ENCODE assay signal across 8 mouse cellular contexts in the genomic region with DNA sequence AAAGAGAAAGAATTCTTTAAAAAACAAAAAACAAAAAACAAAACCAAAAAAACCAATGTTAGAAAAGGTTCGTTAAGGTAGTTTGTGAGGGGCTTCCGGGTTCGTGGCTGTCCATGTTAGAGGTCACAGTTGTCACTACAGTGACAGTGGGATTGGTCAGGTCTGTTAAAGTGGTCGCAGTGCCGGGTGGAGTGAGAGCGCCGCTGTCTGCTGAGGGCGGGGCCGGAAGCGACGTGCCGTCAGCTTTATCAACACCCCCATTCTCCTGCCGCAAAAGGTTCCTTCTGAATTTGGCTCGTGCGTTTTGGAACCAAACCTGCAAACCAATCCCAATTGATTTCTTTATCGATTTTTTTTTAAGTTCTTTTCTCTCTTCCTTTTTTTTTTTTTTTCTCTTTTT. TPM values are rescaled to one million over a fixed set of nuclear protein-coding genes. Genes with fewer than 3 reads are reported as not detected.
A peak's percentile ranks its signal among the peaks of the same experiment; 100 is the strongest.
DNase-seq lines count a peak whose midpoint lies in the region; ATAC-seq lines count a peak whose summit lies in the region.

No protein-coding gene starts in this region.

- peak; percentile 67 for DNase-seq in CD4-positive, CD25-positive, alpha-beta regulatory T cell, adult 2 months (ENCODE audit: low read depth, low spot score)
- DNase-seq in T-cell, adult 2 months (ENCODE audit: low spot score) = peak; percentile 28
- DNase-seq in retina, embryonic 14.5 days (ENCODE audit: low spot score) = peak; percentile 62
- DNase-seq in adrenal gland, postnatal 36 days = no peak
- no peak for DNase-seq in right cerebral cortex, adult 18-20 months

- ATAC-seq in heart, embryonic 14.5 days (ENCODE audit: insufficient number of reproducible peaks, insufficient read depth, low FRiP score, low read depth) = no peak
- peak; percentile 97 for ATAC-seq in liver, embryonic 12.5 days
- no peak for ATAC-seq in erythroid progenitor cell, adult 5-6 weeks (replicated peaks; ENCODE audit: low FRiP score, poor library complexity, severe bottlenecking)

- no peaks in the 10 kb centered on the region for H3K36me3 ChIP-seq in heart, embryonic 14.5 days (ENCODE audit: control insufficient read depth, insufficient read depth, low read length)
- no peaks in the 10 kb centered on the region for H3K36me3 ChIP-seq in liver, embryonic 12.5 days

- H3K4me2 ChIP-seq in heart, embryonic 14.5 days (ENCODE audit: low read length) = peak overlapping the region; percentile 64
- peak overlapping the region; percentile 69 for H3K4me2 ChIP-seq in liver, embryonic 12.5 days

- H3K9me3 ChIP-seq in heart, embryonic 14.5 days (ENCODE audit: control insufficient read depth, low read length) = no peaks in the 10 kb centered on the region
- H3K9me3 ChIP-seq in liver, embryonic 12.5 days (replicated peaks) = no peaks in the 10 kb centered on the region

- H3K4me1 ChIP-seq in heart, embryonic 14.5 days (ENCODE audit: control insufficient read depth in 2 of 2, insufficient read depth in 2 of 2, low read length in 2 of 2) = no peaks in the 10 kb centered on the region
- no peaks in the 10 kb centered on the region for H3K4me1 ChIP-seq in liver, embryonic 12.5 days

- no peak overlapping the region for H3K27ac ChIP-seq in heart, embryonic 14.5 days (replicated peaks in 1 of 2; ENCODE audit: control insufficient read depth in 1 of 2, insufficient read depth in 1 of 2, low read depth in 2 of 2, low read length in 2 of 2)
- H3K27ac ChIP-seq in liver, embryonic 12.5 days = no peak overlapping the region

- peak overlapping the region; percentile 31 to 34 for H3K4me3 ChIP-seq in heart, embryonic 14.5 days (ENCODE audit: control insufficient read depth in 1 of 2, insufficient read depth in 1 of 2, low read depth in 1 of 2, low read length in 2 of 2)
- peak overlapping the region; percentile 50 for H3K4me3 ChIP-seq in liver, embryonic 12.5 days

- H3K27me3 ChIP-seq in heart, embryonic 14.5 days (ENCODE audit: control insufficient read depth, insufficient read depth, low read length) = peaks cover 39% of the 10 kb centered on the region
- peaks cover 41% of the 10 kb centered on the region for H3K27me3 ChIP-seq in liver, embryonic 12.5 days (replicated peaks)

- 1% methylated on average over 16 of the region's 16 CpGs for WGBS in heart, embryonic 14.5 days
- WGBS in liver, embryonic 12.5 days (ENCODE audit: insufficient replicate concordance) = 1% methylated on average over 16 of the region's 16 CpGs

- H3K9ac ChIP-seq in heart, embryonic 14.5 days (ENCODE audit: low read length) = no peak overlapping the region
- peak overlapping the region; percentile 27; the same call in 1 of the 2 replicates for H3K9ac ChIP-seq in liver, embryonic 12.5 days

RNA-seq across cellular contexts. Expression of a gene that starts 17.1 kb away (rescaled TPM):
- 0.32 and 0.61 TPM in 2 replicates for polyA plus RNA-seq in heart, embryonic 14.5 days (2014; fragmentation: Nextera tagmentation; extraction: Ambion mirVana)
- 0.54 and 0.80 TPM in 2 replicates for polyA plus RNA-seq in liver, embryonic 12.5 days (2016; fragmentation: Nextera tagmentation; extraction: Ambion mirVana)
- under 1 TPM in 1 of 2 experiments, not detected in 1; 0.07 TPM for total RNA-seq in adrenal gland, postnatal 36 days (2021)
- total RNA-seq in erythroid progenitor cell, adult 5-6 weeks (2015; ENCODE audit: low replicate concordance) = not detected in 2 replicates
- not detected in 2 replicates for total RNA-seq in erythroid progenitor cell, adult 5-6 weeks (2017; ENCODE audit: low replicate concordance)

RNA-seq across cellular contexts. Expression of a gene that starts 25.3 kb away (rescaled TPM):
- polyA plus RNA-seq in heart, embryonic 14.5 days (2014; fragmentation: Nextera tagmentation; extraction: Ambion mirVana) = 30.5 and 40.3 TPM in 2 replicates
- polyA plus RNA-seq in liver, embryonic 12.5 days (2016; fragmentation: Nextera tagmentation; extraction: Ambion mirVana) = 19.1 and 20.4 TPM in 2 replicates
- total RNA-seq in adrenal gland, postnatal 36 days (2021) = 10 to 100 TPM; 19.3 to 20.7 TPM
- total RNA-seq in erythroid progenitor cell, adult 5-6 weeks (2015; ENCODE audit: low replicate concordance) = not detected in 2 replicates
- total RNA-seq in erythroid progenitor cell, adult 5-6 weeks (2017; ENCODE audit: low replicate concordance) = not detected in 2 replicates

Comparison
In these comparisons a context has a peak if more than half of its experiments do, and no peak if none do; other contexts are left out.
1. DNase-seq: peak in CD4-positive, CD25-positive, alpha-beta regulatory T cell, adult 2 months (single experiment), T-cell, adult 2 months (single experiment) and retina, embryonic 14.5 days (single experiment); none in adrenal gland, postnatal 36 days (0 of 2) and right cerebral cortex, adult 18-20 months (single experiment).
2. RNA of a gene that starts 25.3 kb away (total RNA-seq): 19.3 to 20.7 TPM in adrenal gland, postnatal 36 days; not detected in erythroid progenitor cell, adult 5-6 weeks; every median in the first group is over 10 times any median in the second.